Mouse (Mus musculus) thymus, adult 2 months (tissue): ENCODE measurements around the gene Lhfp.

Experiments
- CTCF ChIP-seq: fragments of 200-500 bp; IDR thresholded peaks from 2 replicates; pipeline ENCODE4 v1.5.1; 2012; ENCODE audit warnings: mild to moderate bottlenecking, control low read depth, low read length, moderate library complexity, borderline replicate concordance; ENCODE audit not compliant: control insufficient read depth, poor library complexity, insufficient read depth; ENCODE audit errors: extremely low read depth
- POLR2A ChIP-seq: fragments of 200-500 bp; IDR thresholded peaks from 2 replicates; pipeline ENCODE4 v1.6.1; 2012; ENCODE audit warnings: mild to moderate bottlenecking, low read length, control low read depth, moderate library complexity; ENCODE audit not compliant: control insufficient read depth, poor library complexity, insufficient read depth; ENCODE audit errors: extremely low read depth

DNA sequence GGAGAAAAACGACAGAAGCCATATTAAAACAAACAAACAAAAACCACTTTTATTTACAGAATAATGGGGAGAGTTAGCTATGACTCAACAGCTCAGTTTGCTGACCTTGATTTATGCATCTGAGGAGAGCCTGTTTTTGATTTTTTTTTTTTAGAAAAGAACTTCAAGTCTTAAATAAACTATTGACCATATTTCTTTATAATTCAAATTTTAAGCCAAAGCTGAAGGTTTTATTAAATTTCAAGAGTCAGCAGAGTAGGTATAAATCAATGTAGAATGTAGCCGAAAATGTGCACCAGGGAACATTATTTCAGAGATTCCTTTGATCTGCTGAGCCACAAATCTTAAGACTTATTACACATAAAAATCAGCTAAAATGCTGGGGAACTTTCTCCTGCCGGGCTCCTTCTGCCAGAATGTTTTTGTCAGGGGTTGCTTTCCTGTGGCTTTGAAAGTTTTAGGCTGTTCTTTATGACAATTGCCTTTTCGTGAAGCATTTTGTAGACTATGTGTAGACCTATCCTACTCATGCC is 252.6 kb downstream of the Lhfp start:
- no peak for TF ChIP-seq POLR2A
- no peak for TF ChIP-seq CTCF
